Mouse (Mus musculus) kidney, adult 2 months (tissue): Measurements from ENCODE around the gene 2900011O08Rik. TPM values are rescaled to one million over a fixed set of nuclear protein-coding genes. Genes with fewer than 3 reads are reported as not detected.

Source experiments
- DNase-seq: peaks from one replicate; pipeline ENCODE4 v3.0.0; 2021
- H3K27ac ChIP-seq: fragments of 200-500 bp; 2 replicates; pipeline ENCODE4 v1.5.1; 2012; ENCODE audit warnings: low read depth, low read length, control low read depth, inconsistent platforms; ENCODE audit not compliant: insufficient read depth
- H3K27me3 ChIP-seq: fragments of 200-500 bp; replicated peaks from 2 replicates; pipeline ENCODE4 v1.6.1; 2012; ENCODE audit warnings: mild to moderate bottlenecking, moderate library complexity, low read length, inconsistent platforms; ENCODE audit not compliant: control insufficient read depth, insufficient read depth
- H3K36me3 ChIP-seq: fragments of 200-500 bp; 2 replicates; pipeline ENCODE4 v1.6.1; 2012; ENCODE audit warnings: mild to moderate bottlenecking, moderate library complexity, low read length, inconsistent platforms; ENCODE audit not compliant: control insufficient read depth, insufficient read depth
- H3K4me1 ChIP-seq: fragments of 200-500 bp; 2 replicates; pipeline ENCODE4 v1.6.1; 2011; ENCODE audit warnings: low read length; ENCODE audit not compliant: control insufficient read depth, insufficient read depth
- H3K4me3 ChIP-seq: fragments of 200-500 bp; 2 replicates; pipeline ENCODE4 v1.5.1; 2011; ENCODE audit warnings: mild to moderate bottlenecking, low read depth, low read length, control low read depth; ENCODE audit not compliant: insufficient read depth
- CTCF ChIP-seq: fragments of 200-500 bp; conservative IDR thresholded peaks from 2 replicates; pipeline ENCODE4 v1.5.1; 2011; ENCODE audit warnings: low read depth, mild to moderate bottlenecking, control low read depth, low read length, moderate library complexity, mixed read lengths; ENCODE audit not compliant: insufficient read depth, insufficient read length
- POLR2A ChIP-seq: fragments of 200-500 bp; IDR thresholded peaks from one replicate; pipeline ENCODE4 v1.6.1; 2011; ENCODE audit warnings: low read depth, low read length, control low read depth
- WGBS: fragments of 180-500 bp; shearing (Covaris S2); methylation state at CpG from one replicate; pipeline ENCODE4 v1.1.7; 2018; 5-methylcytosine and 5-hydroxymethylcytosine counted together
- polyA plus RNA-seq: library from polyadenylated mRNA; depleted of rRNA; stranded (reverse); fragments of >200 nt; gene quantifications from 2 replicates; pipeline ENCODE4 v1.2.3, GENCODE M21; 2012

The 2900011O08Rik gene
- polyA plus RNA-seq, 1 experiment: 0.41 TPM

DNA sequence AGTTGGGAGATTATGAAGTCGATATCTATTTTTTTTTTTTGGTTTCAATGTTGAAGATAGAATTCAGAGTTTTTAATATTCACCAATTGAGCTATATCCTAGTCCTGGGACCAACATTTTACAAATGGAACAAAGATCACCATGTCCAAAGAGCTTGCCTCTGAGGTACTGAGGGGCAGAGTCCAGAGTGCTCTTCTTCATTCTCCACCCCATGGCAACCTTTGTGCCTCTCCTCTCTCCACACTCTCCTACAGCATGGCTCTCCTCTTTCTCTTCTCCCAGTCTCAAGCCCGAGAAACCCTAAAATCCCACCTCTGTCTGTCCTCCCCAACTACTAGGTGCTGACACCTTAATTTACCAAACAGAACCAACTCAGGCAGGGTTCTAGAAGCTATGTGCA is 18.3 kb downstream of the 2900011O08Rik start:
- H3K27me3 ChIP-seq: no peaks in the 10 kb centered on the region
- H3K4me1 ChIP-seq: peaks cover 26% of the 10 kb centered on the region; the same call in 1 of the 2 replicates
- 51% methylated on average over 2 of the region's 2 CpGs for WGBS
- H3K27ac ChIP-seq: peak overlapping the region; percentile 99
- no peak overlapping the region for H3K4me3 ChIP-seq
- peak; percentile 78 for DNase-seq
- no peaks in the 10 kb centered on the region for H3K36me3 ChIP-seq
- no peak for TF ChIP-seq CTCF
- no peak for TF ChIP-seq POLR2A

DNA sequence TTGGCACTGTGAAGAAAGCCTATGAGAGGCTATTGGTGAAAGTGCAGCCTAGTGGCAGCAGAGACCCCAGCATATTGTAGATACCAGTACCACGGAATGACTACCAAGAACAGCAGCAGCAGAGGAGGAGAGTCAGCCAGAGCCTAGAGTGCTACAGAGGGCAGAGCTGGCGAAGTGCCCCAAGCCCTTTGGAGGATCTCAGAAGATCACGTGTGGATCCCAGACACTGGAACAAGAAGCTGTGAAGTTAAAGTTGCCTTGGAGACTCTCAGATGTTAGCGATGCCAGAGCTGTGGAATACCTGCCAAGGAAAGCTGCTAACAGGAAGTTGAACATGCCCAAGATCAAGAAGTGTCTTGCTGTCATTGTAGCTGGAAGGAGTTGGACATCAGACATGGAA is 18.9 kb downstream of the 2900011O08Rik start:
- peak overlapping the region; percentile 98 for H3K27ac ChIP-seq
- peak; percentile 92 for DNase-seq
- TF ChIP-seq POLR2A: no peak
- TF ChIP-seq CTCF: no peak

DNA sequence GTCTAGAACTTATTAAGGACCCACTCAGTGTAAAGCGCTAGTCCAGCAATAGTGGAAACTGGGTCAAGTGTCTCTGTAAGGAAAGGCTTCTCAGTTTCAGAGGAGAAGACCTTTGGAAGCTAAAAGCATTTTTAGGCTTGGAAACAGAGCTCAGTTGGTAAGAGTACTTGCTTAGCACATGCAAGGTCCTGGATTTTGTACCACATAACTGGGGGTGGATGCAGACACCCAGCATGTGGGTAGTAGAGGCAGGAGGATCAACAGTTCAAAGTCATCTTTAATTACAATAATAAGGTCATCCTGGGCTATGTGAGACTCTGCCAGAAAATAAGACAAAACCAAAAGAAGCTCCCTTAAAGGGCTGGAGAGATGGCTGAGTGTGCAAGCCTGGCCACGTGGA is 21.7 kb downstream of the 2900011O08Rik start:
- DNase-seq: peak; percentile 75
- no peak overlapping the region for H3K4me3 ChIP-seq
- no peaks in the 10 kb centered on the region for H3K36me3 ChIP-seq
- H3K4me1 ChIP-seq: peaks cover 28% of the 10 kb centered on the region; the same call in 1 of the 2 replicates
- H3K27me3 ChIP-seq: no peaks in the 10 kb centered on the region
- TF ChIP-seq POLR2A: no peak
- H3K27ac ChIP-seq: peak overlapping the region; percentile 100
- 53% methylated on average over 2 of the region's 2 CpGs for WGBS

More for the DNA sequence above, 18.9 kb downstream of the 2900011O08Rik start:
- WGBS: 47% methylated on average over 4 of the region's 4 CpGs
- Histone ChIP-seq H3K4me3 (no peak overlapping the region), H3K4me1 (peaks cover 28% of the 10 kb centered on the region; the same call in 1 of the 2 replicates), H3K27me3 (no peaks in the 10 kb centered on the region), H3K36me3 (no peaks in the 10 kb centered on the region)

DNA sequence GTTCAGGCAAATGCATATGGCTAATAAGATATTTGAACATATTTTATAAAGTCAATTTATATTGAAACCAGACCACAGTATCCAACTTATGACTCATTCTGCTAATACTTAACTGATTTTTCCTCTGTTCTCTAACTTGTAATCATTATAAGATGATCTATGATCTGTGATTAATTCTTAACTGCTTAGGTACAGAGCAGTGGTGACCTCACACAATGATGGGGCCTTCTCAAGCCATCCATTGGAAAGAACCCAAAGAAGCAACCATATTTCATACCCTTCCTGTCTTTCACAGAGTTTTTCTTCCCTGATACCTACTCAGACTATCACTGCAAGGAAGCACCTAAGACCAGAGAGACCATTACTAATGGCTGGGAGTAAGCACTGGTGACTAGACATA is 22.3 kb downstream of the 2900011O08Rik start:
- Histone ChIP-seq H3K36me3 (no peaks in the 10 kb centered on the region), H3K4me1 (peaks cover 28% of the 10 kb centered on the region; the same call in 1 of the 2 replicates), H3K27ac (peak overlapping the region; percentile 100), H3K27me3 (no peaks in the 10 kb centered on the region), H3K4me3 (no peak overlapping the region)
- TF ChIP-seq CTCF (no peak), POLR2A (no peak)
- peak; percentile 59 for DNase-seq

DNA sequence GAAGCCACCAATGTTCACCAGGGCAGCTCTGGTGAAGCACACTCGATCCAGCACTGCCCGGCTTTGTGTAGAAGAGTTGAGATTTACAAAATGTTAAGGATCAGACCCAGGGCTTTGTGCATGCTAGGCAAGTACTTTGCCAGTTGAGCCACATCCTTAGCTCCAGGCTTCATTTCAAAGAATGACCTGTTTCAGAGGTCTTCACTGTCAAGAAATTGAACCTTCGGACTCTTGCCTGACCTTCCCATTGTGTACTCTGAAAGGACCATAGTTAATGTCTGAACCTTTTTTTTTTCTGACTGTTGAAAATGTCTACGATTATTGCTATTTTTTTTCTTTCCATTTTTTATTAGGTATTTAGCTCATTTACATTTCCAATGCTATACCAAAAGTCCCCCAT is 23.6 kb downstream of the 2900011O08Rik start:
- peaks cover 23% of the 10 kb centered on the region; the same call in 1 of the 2 replicates for H3K4me1 ChIP-seq
- peak; percentile 82 for DNase-seq
- no peaks in the 10 kb centered on the region for H3K27me3 ChIP-seq
- H3K4me3 ChIP-seq: no peak overlapping the region
- no peaks in the 10 kb centered on the region for H3K36me3 ChIP-seq
- peak overlapping the region; percentile 98 for H3K27ac ChIP-seq
- WGBS: 70% methylated on average over 4 of the region's 4 CpGs
- TF ChIP-seq CTCF (no peak), POLR2A (no peak)

DNA sequence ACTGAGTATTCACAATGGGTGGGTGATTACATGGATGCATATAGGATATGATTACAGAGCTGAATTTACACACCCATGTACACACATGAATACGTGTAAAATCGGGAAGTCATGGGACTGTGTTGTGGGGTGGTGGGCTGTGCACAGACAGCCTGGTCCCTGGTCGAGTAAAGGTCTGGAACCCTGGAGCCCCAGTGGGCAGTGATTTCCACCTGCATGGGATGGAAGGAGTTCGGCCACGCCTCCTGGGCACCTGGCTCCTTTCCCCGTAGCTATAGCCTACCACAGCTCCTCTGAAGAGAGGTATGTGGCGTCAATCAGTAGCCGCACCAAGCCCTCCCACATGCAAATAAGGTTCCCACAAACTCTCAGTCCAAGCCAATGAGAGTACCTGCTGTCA is 30.9 kb downstream of the 2900011O08Rik start:
- no peak overlapping the region for H3K4me3 ChIP-seq
- H3K36me3 ChIP-seq: no peaks in the 10 kb centered on the region
- WGBS: 81% methylated on average over 8 of the region's 8 CpGs
- no peaks in the 10 kb centered on the region for H3K27me3 ChIP-seq
- H3K4me1 ChIP-seq: no peaks in the 10 kb centered on the region
- no peak for DNase-seq
- no peak overlapping the region for H3K27ac ChIP-seq
- TF ChIP-seq POLR2A (no peak), CTCF (no peak)

DNA sequence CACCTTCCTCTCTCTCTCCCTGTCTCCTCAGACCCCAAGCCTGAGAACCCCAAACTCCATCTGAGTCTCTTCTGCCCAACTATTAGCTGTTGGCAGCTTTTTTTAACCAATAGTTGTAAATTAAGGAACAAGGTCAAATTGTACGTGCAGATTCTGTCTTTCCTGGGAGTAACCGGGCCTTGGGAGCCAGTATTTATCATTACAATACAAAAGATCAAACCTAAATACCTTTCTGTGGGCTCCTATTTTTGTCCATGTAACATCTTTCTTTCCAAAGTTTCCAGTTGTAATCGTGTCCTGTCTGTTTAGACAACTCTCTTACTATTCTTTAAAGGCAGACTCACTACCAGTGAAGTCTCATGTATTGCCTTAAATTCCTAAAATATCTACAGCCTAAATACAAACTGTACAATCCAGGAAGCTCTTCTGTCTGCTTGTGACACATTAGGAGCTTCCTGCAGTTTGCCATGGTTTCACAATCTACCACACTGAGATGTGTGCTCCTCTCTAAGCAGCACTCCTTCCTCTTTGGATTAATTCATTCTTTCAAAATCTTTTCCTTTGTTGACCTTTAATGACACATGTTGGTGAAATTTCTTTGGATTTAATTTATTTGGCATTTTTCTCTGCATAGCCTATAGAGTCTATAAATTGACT is 34.9 kb downstream of the 2900011O08Rik start:
- TF ChIP-seq CTCF: no peak
- TF ChIP-seq POLR2A: no peak

More for the DNA sequence above, 34.9 kb downstream of the 2900011O08Rik start:
- Histone ChIP-seq H3K36me3 (no peaks in the 10 kb centered on the region), H3K4me3 (no peak overlapping the region), H3K4me1 (no peaks in the 10 kb centered on the region), H3K27me3 (no peaks in the 10 kb centered on the region), H3K27ac (no peak overlapping the region)
- 75% methylated on average over 3 of the region's 3 CpGs for WGBS
- no peak for DNase-seq
